Mouse (Mus musculus) neural tube, embryonic 14.5 days (tissue): ENCODE data around the gene Haghl. TPM values are rescaled to one million over a fixed set of nuclear protein-coding genes. Genes with fewer than 3 reads are reported as not detected.

ENCODE experiments used
- ATAC-seq: fragments of 200-750 bp; cut with Nextera tagmentation; 2 replicates; pipeline ENCODE4 v1.8.0; 2017; ENCODE audit warnings: low read depth, mild to moderate bottlenecking, moderate TSS enrichment, moderate library complexity
- H3K27ac ChIP-seq: fragments of 300-500 bp; sonication (generic); 2 replicates; pipeline ENCODE4 v1.5.1; 2014; ENCODE audit warnings: low read depth, mild to moderate bottlenecking, control low read depth, low read length, moderate library complexity, mixed read lengths
- H3K27me3 ChIP-seq: fragments of 300-500 bp; sonication (generic); 2 replicates; pipeline ENCODE4 v1.6.1; 2014; ENCODE audit warnings: low read length; ENCODE audit not compliant: control insufficient read depth, insufficient read depth
- H3K36me3 ChIP-seq: fragments of 300-500 bp; sonication (generic); 2 replicates; pipeline ENCODE4 v1.6.1; 2014; ENCODE audit warnings: low read length, mixed read lengths; ENCODE audit not compliant: control insufficient read depth, insufficient read depth
- H3K4me1 ChIP-seq: fragments of 300-500 bp; sonication (generic); 2 replicates; pipeline ENCODE4 v1.6.1; 2014; ENCODE audit warnings: low read length; ENCODE audit not compliant: control insufficient read depth, insufficient read depth
- H3K4me2 ChIP-seq: fragments of 300-500 bp; sonication (generic); 2 replicates; pipeline ENCODE4 v1.6.1; 2014; ENCODE audit warnings: mild to moderate bottlenecking, low read depth, low read length, control low read depth
- H3K4me3 ChIP-seq: fragments of 300-500 bp; sonication (generic); 2 replicates; pipeline ENCODE4 v1.5.1; 2014; ENCODE audit warnings: low read depth, low read length, control low read depth, mixed read lengths
- H3K9ac ChIP-seq: fragments of 300-500 bp; sonication (generic); replicated peaks from 2 replicates; pipeline ENCODE4 v1.6.1; 2014; ENCODE audit warnings: low read depth, mild to moderate bottlenecking, control low read depth, low read length, mixed read lengths
- H3K9me3 ChIP-seq: fragments of 300-500 bp; sonication (generic); 2 replicates; pipeline ENCODE4 v1.6.1; 2016; ENCODE audit warnings: low read length; ENCODE audit not compliant: control insufficient read depth
- WGBS: fragments of 180-500 bp; shearing (Covaris S2); extraction: QIAGEN DNeasy Blood & Tissue Kit; methylation state at CpG from one replicate; pipeline ENCODE4 v1.1.7; 2014; 5-methylcytosine and 5-hydroxymethylcytosine counted together
- polyA plus RNA-seq: library from polyadenylated mRNA; unstranded; fragments of >200 nt; fragmentation: Nextera tagmentation; extraction: Ambion mirVana; gene quantifications from 2 replicates; pipeline ENCODE4 v1.2.1, GENCODE M21; 2014

Gene Haghl
- polyA plus RNA-seq, 1 experiment from 2014 or later = 181 TPM

- Histone ChIP-seq H3K9ac (no peak overlapping the region), H3K36me3 (no peaks in the 10 kb centered on the region), H3K27me3 (no peaks in the 10 kb centered on the region), H3K27ac (no peak overlapping the region), H3K4me1 (no peaks in the 10 kb centered on the region), H3K4me2 (no peak overlapping the region), H3K9me3 (no peaks in the 10 kb centered on the region), H3K4me3 (no peak overlapping the region)
- no peak for ATAC-seq
- 63% methylated on average over 4 of the region's 4 CpGs for WGBS
Observed at GRCm38 (mm10) chr17:25761561-25761970, 23.9 kb downstream of the Haghl start.

- H3K27ac ChIP-seq = no peak overlapping the region
- H3K4me2 ChIP-seq = no peak overlapping the region
- WGBS = 75% methylated on average over 8 of the region's 8 CpGs
- H3K9ac ChIP-seq = no peak overlapping the region
- no peaks in the 10 kb centered on the region for H3K4me1 ChIP-seq
- no peaks in the 10 kb centered on the region for H3K36me3 ChIP-seq
- no peak for ATAC-seq
- H3K4me3 ChIP-seq = no peak overlapping the region
- H3K9me3 ChIP-seq = no peaks in the 10 kb centered on the region
- H3K27me3 ChIP-seq = no peaks in the 10 kb centered on the region
Observed at GRCm38 (mm10) chr17:25760148-25760547, 25.3 kb downstream of the Haghl start.

- WGBS = 84% methylated on average over 3 of the region's 3 CpGs
- Histone ChIP-seq H3K27ac (no peak overlapping the region), H3K4me2 (no peak overlapping the region), H3K36me3 (no peaks in the 10 kb centered on the region), H3K27me3 (no peaks in the 10 kb centered on the region), H3K4me3 (no peak overlapping the region), H3K9me3 (no peaks in the 10 kb centered on the region), H3K4me1 (no peaks in the 10 kb centered on the region), H3K9ac (no peak overlapping the region)
- no peak for ATAC-seq
Observed at GRCm38 (mm10) chr17:25757691-25758090, 27.8 kb downstream of the Haghl start.

GRCm38 (mm10) chr17:25756378-25757242 lies 28.9 kb downstream of the Haghl start:
- Histone ChIP-seq H3K9ac (no peak overlapping the region), H3K4me2 (no peak overlapping the region), H3K4me3 (no peak overlapping the region), H3K27me3 (no peaks in the 10 kb centered on the region), H3K4me1 (0 out of 2 replicates have a peak, but pooled peaks cover 1% of the 10 kb centered on the region), H3K36me3 (no peaks in the 10 kb centered on the region), H3K27ac (no peak overlapping the region), H3K9me3 (no peaks in the 10 kb centered on the region)
- 85% methylated on average over 9 of the region's 9 CpGs for WGBS
- no peak for ATAC-seq

DNA sequence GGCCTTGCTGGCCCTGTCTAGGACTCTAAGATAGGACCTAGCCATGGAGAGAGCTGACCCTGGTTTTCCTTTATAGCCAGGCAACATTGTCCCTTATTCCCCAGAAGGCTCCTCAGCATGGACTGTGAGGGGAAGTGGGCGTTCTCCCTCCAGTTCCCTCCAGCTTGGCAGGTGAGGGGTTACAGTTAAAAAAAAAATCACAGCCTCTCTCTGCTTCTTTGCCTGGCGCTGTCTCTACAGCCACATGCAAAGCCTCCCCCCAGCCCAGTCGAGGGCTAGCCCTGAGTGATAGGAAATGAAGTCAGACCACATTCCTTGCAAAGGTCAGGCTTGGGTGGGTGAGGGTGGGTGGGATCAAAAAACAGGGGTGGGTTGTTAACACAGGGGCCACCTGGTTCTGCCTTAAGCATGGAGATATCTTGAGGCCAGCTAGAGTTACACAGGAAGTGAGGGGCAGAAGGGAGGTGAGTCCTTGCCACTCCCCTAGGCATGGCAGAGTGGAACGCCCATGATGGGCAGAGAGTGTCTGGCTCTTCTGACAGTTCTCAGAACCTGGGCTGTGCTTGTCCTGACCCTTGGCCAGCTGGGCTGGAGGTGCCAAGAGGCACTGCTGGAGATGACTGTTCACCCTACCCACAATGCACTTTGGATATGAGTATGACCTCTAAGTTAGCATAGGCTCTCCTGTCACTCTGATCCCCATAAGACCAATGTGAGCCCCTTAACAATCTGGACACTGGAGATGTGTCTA lies 29.7 kb downstream of the Haghl start:
- Histone ChIP-seq H3K4me2 (no peak overlapping the region), H3K4me3 (no peak overlapping the region), H3K36me3 (no peaks in the 10 kb centered on the region), H3K27ac (no peak overlapping the region), H3K4me1 (0 out of 2 replicates have a peak, but pooled peaks cover 3% of the 10 kb centered on the region), H3K9ac (no peak overlapping the region), H3K27me3 (no peaks in the 10 kb centered on the region), H3K9me3 (no peaks in the 10 kb centered on the region)
- no peak for ATAC-seq
- WGBS = 70% methylated on average over 4 of the region's 4 CpGs

- Histone ChIP-seq H3K36me3 (no peaks in the 10 kb centered on the region), H3K4me1 (0 out of 2 replicates have a peak, but pooled peaks cover 3% of the 10 kb centered on the region), H3K27me3 (no peaks in the 10 kb centered on the region), H3K27ac (no peak overlapping the region), H3K9ac (no peak overlapping the region), H3K4me3 (no peak overlapping the region), H3K9me3 (no peaks in the 10 kb centered on the region), H3K4me2 (no peak overlapping the region)
- WGBS = 83% methylated on average over 4 of the region's 4 CpGs
- no peak for ATAC-seq
Observed at GRCm38 (mm10) chr17:25755086-25755485, 30.4 kb downstream of the Haghl start.

DNA sequence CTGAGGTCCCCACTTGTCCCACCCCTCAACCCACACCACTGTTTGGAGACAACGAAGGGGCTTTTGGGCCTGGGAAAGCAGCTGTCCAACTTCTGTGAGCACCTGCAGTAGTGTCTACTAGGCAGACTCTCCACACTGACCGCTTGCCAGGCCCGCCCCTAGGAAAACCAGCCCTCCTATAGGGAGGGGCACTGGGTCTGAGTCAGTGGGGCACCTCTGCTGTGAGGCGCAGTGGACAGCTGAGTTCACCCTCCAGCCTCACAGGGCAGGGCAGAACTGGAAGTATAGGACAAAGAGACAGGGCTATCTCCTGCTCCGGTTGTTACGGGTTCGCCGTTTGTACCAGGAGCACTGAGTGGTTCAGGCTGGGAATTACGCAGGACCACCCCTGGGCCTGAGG lies 31.2 kb downstream of the Haghl start, which contains the start of gene Msln:
Gene Msln, minus strand, starts transcription at position 138 of the 400 bp plus-strand sequence.
- Histone ChIP-seq H3K4me2 (no peak within 1 kb of the TSS), H3K27me3 (no peaks in the 10 kb centered on the region), H3K9ac (no peak within 1 kb of the TSS), H3K9me3 (no peaks in the 10 kb centered on the region), H3K36me3 (no peaks in the 10 kb centered on the region), H3K4me3 (no peak within 1 kb of the TSS), H3K4me1 (0 out of 2 replicates have a peak, but pooled peaks cover 3% of the 10 kb centered on the region), H3K27ac (no peak within 1 kb of the TSS)
- no peak for ATAC-seq
- WGBS = 87% methylated on average over 9 of the region's 9 CpGs

- Histone ChIP-seq H3K4me3 (no peak overlapping the region), H3K9ac (no peak overlapping the region), H3K9me3 (no peaks in the 10 kb centered on the region), H3K27me3 (no peaks in the 10 kb centered on the region), H3K27ac (no peak overlapping the region), H3K4me1 (0 out of 2 replicates have a peak, but pooled peaks cover 3% of the 10 kb centered on the region), H3K36me3 (no peaks in the 10 kb centered on the region), H3K4me2 (no peak overlapping the region)
- 37% methylated on average over 5 of the region's 5 CpGs for WGBS
- ATAC-seq = no peak
Observed at GRCm38 (mm10) chr17:25751446-25751845, 34.0 kb downstream of the Haghl start.

DNA sequence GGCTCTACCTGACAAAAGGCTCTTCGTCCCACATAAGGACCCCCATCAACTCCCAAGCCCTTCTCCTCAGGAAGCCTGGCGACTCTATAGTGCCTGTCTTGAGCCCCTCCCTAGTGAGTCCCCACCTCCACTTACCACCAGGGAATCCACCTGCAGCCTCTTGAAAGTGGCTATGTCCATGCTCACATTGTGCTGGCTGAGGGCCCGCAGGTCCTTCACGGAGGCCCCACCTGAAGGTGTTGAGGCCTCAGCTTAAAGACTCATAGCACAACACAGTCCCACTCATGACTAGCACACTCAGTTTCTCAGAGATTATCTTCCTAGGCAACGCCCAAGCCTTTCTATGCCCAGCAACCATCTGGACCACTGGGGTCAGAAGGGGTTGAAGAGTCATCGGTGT lies 36.2 kb downstream of the Haghl start:
- H3K4me3 ChIP-seq = no peak overlapping the region
- H3K4me1 ChIP-seq = 0 out of 2 replicates have a peak, but pooled peaks cover 3% of the 10 kb centered on the region
- H3K27me3 ChIP-seq = no peaks in the 10 kb centered on the region
- H3K9ac ChIP-seq = no peak overlapping the region
- WGBS = 86% methylated on average over 6 of the region's 6 CpGs
- no peaks in the 10 kb centered on the region for H3K9me3 ChIP-seq
- H3K36me3 ChIP-seq = no peaks in the 10 kb centered on the region
- no peak for ATAC-seq
- no peak overlapping the region for H3K27ac ChIP-seq
- no peak overlapping the region for H3K4me2 ChIP-seq
